Mouse (Mus musculus) adrenal gland, postnatal 36 days (tissue): Measurements from ENCODE around the gene Usp6nl. TPM values are rescaled to one million over a fixed set of nuclear protein-coding genes. Genes with fewer than 3 reads are reported as not detected.

Experiments
- DNase-seq, 2 experiments: peaks; one replicate each; pipeline ENCODE4 v3.0.0; 2021; ENCODE audit warnings: mixed read lengths in 1 of 2
- total RNA-seq, 2 experiments: library from RNA; stranded (reverse); gene quantifications; 2 replicates each; pipeline ENCODE4 v1.2.3; 2021

Usp6nl gene
- total RNA-seq, 2 experiments from 2014 or later: 31.6 to 33.6 TPM

DNA sequence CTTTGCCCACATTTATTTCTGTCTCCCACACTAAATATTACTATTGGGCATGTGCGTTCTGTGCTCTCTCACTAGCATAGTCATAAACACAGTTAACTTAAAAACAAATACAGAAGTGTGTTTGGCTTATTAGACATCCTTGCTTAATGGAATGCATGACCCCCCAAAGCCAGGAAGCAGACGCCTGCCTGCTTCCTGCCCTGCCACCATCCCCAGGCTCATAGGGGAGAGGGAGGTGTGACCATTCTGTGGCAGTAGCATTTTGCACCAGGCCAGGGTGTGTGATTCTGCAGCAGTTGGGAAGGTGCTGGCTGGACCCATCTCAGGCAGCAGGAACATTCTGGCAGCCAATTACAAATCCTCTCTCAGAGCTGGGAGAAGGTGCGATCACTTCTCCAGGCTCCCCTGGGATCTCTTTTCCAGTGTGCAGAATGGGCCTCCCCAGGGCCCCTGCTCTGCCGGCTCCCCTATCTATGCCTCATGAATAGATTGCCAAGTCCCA lies 148.7 kb downstream of the Usp6nl start:
- no peak for DNase-seq

DNA sequence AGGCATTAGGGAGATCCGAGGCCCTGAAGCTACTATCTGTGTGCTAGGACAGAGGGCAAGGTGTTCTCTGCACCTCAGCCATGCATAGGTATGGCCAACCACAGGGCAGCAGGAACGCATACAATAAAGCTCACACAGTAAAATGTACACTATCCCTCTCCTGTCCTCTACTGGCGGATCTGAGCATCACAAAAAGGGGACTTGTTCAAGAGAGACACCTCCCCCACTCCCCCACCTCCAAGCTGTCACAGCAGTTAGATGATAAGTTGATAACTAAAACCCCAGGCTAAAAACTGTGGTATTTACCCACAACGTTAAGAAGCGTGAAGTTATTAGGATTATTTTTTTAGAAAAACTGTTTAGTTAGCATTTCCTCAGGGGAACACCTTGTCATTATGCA lies 151.4 kb downstream of the Usp6nl start:
- no peak for DNase-seq

DNA sequence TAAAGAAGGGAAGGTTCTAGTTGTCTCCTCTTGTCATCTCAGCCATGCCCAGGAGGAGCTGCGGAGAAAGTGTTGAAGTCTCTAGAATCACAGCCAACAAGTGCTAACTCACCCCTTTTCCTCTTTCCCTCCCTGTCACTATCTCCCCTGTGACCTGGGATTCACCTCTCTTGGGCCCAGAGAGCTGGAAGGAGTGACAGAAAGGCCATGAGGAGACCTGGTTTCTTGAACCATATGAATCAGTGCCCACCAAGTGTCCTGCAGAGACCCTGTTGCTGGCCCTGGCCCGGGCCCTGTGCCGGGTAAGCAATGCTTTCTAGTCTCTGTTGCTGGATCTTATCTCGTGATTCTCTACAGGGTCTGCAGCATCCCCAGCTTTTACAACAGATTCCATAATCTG lies 155.4 kb downstream of the Usp6nl start:
- no peak for DNase-seq

DNA sequence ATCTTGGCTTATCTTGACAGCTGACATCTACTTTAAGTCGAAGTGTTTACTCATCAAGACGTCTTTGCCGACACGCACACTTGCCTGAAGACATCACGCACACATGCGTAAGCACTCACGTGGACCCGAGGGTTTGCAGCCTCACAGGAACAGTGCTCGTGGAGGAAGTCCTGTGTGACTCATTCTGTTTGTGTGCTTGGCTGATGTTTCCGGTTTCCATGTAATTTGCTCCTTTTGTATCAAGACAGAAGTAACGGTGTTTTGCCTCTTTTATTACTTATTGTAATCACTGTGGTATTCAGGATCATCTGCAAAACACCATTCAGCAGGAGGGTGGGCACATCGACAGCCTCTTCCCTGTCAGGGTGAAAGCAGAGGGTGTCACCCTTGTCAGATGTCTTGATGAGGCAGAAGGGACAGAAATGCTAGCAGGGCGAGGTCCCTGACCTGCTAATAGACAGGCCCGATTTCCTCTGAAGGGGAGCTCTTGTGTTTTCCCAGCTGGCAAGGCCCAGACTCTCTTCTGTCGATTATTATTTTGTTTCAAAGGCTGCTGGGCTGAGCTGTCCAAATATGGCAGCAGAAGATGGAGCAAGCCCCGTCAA lies 156.0 kb downstream of the Usp6nl start:
- peak; percentile 43 to 49 for DNase-seq

DNA sequence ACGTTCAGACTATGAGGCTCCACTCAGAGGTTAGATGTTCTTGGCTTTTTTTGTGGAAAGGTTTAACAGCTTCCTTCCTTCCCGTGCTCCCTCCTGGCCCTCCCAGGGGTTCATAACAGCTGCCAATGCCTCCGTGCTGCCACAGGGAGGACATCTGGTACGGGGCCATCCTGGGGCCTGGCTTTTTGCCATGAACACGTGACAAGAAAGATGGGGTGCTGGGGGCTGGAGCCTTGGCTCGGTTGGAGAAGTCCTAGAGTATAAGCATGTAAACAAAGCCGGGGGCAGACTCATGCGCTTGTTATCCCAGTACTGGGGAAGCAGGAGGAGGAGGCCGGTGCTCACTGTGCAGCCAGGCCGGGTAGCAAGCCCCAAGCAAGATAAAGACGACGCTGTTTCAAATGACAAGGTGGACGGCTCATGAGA lies 156.5 kb downstream of the Usp6nl start:
- peak; percentile 68 to 78 for DNase-seq

DNA sequence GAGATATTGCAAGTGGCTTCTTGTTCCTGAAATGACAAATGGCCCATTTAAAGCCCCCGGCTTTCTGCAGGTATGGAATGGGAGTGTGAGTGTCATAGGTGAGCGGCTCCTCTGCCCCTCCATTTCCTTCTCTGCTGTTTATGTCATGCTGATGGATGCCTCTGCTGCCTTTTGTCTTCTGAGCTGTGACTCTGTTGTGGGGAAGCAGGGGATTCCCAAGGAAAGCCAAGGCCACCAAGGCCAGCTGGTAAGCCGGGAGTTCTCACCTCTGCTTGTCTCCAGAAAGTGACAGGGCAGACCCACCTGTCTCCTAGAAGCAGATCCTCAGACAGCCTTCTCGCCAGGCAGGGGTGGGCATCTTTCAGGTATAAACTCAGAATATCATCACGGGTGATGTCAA lies 157.2 kb downstream of the Usp6nl start:
- peak in 1 of 2 experiments; percentile 35 for DNase-seq

DNA sequence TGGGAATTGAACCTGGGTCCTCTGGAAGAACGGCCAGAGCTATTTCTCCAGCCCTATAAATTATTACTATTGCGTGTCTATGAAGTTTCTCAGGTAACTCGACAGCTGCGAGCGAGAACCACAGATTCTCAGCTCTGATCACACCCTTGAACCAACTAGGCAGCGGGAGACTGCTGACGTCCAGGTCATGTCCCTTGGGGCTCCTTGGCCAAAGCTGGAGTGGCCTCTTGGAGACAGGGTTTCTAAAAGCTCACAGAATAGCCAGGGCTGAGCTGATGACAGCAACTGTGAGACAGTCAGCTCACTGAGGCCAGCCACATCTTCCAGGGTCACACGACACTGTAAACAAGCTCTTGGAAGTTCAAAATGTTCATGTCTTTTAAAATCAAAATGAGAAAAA lies 159.5 kb downstream of the Usp6nl start:
- DNase-seq: no peak

DNA sequence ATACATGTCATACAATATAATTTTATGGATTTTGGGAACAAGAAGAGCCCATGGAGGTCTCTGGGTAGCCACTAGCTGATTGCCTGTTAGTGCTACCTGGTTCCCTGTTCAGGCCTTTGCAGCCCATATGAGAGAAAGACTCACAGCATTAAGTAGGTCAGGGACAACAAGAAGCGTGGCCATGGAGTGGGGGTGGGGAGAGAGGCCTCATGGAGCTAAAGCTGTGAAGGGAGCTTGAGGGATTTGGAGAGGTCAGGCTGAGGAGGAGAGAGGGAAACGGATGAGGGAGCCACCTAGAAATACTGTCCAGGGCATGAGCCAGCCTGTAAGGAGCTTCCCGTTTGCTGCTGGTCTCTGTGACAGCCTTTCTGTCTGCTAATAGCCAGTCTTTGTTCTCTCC lies 159.9 kb downstream of the Usp6nl start:
- peak; percentile 35 to 55 for DNase-seq

DNA sequence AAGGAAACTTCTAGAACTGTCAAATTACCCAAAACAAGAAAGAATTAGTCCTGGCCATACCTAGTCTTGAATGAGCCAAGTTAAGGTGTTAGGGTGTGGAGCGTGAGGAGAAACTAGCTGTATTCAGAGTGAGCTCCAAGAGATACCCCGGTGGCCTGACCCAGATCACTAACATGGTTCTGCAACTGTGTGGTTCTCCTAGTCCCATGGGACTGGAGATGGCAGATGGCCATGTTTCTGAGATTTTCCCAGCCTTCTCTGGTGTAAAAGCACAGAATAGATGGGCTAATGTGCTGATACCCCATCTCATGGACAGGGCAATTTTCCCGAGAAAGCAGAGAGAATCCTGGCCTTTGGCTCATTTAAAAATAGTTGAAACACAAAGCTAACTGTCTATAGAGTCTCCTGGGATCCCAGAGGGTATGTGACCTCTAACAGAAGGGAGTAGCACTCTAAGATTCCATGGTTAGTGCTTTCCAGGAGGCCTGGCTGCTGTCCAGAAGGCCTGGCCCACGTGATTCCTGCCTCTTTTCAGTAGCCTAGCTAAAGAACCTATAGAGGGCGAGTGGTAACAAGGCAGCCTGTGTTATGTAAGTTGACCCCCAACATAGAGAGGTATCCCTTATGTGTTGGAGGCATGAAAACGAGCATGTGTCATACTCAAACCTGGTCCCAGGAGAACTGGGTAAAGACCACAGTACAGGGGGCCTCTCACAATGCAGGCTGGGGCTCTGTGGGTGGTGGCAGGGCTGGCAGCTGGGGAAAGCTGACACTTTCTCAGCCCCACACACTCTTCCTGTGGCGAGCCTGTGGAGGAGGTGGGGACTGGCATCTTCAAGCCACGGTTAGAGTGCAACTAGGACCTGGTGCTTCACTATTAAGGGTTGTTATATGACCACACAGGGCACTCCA lies 160.9 kb downstream of the Usp6nl start:
- DNase-seq: peak; percentile 43 to 67

DNA sequence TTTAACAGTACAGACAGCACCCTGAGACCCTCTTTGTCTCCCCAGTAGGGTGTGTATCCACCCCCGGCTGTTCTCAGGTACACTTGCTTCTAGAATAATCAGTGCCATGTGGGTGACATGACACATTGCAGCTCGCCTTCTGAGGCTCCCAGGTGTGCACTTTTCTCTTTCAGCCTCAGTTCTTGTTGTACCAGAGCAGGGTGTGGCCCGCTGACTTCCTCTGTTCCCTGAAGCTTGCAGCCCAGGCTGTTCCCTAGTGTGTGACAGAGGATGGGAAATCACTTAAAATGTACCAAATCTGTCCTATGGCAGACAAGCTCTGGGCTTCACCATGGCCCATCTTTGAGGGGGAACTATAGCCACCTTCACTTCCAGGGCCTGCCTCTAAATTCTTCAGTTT lies 161.7 kb downstream of the Usp6nl start:
- no peak for DNase-seq

DNA sequence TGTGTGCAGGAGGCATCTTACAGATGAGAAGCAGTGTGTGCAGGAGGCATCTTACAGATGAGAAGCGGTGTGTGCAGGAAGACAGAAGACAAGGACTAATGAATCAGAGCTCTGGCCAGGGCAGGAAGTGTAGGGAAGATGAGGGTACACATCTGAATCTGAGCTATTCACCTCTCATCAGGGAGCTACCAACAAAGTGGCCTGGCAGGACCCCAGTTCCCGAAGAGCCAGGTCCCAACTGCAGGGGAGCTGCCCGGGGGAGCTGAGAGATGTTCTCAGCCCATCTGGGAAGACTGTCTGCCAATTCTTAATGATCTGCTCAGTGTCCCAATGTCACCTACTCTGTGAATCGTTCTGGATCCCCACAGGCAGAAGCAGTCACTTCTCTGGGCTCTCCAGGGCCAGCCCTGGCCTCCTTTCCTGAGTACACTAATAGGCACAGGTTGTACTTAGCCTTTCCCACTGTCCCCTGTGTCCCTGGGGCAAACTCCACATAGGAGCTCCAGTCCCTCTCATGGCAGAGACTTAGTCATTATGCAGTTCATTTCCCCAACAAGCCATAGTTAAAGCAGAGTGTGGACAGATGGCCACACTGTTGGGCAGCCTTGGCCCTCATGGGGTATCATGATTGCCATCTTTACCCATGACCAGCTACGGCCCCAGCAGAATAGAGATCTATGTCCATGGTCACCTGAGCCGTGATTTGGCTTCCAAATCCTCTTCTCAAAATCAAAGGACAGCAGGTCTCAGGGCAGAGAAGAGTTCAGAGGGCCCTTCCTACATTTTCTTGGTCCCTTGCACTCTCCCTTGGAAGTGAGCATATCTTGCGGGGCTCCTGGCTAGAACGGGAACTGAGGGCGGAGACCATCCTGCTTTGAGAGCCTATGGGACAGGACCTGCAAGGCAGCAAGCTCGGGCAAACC lies 165.4 kb downstream of the Usp6nl start:
- DNase-seq: no peak

DNA sequence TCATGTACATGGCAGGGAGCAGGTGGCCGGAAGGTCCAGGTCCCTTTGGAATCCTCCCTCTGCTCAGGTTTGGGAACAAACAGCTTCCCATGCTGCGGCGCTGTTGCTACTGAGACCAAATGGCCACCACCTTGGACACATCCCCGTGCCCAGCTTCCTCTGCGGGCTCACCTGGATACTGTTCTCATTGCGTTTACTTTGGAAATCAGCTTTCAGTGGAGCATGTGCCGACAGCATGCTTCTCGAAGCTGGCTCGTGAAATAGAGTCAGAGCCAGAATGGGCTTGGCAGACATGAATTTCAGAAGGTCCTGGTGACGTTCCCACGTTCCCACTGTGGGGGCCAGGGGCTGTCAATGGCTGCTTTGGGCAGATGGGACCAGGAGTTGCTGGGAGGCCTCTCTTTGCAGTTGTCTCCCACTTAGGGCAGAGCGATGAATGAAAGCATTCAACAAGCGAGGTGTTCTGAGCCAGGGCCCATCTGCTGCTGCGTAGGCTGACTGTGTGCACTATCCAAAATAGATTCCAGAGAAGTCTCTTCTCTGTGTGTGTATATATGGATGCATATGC lies 166.1 kb downstream of the Usp6nl start:
- DNase-seq: no peak

DNA sequence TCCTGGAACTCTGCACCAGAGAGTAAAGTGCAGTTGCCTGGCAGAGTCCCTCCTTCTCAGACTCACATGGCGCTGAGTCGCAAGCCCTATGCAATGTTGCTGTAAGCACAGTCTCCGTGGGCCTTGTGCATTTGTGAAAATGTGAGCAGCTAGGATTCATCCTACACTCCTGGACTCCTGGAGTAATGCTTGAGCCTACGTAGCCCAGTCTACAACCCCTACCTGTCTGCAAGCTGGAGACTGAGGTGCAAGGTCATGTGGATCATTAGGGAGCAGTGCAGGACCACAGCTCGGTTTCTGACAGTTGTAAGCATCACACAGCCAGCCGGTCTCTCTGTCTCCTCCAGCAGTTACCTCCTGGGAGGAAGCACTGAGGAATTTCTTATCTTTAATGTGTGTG lies 167.6 kb downstream of the Usp6nl start:
- no peak for DNase-seq

DNA sequence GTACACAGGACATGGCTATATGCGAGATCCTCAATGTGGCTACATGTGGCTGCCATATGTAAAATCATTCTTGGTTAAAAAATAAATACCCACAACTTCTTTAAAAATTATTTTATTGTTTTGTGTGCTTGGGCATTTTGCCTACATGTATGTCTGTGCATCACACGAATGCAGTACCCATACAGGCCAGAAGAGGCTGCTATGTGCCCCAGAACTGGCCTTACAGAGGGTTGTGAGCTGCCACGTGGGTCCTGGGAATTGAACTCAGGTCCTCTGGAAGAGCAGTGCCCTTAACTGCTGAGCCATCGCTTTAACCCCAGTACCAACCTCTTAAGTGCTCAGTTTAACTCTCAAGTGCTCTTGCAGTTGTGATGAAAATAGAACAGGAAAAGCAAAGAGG lies 168.4 kb downstream of the Usp6nl start:
- DNase-seq: no peak

DNA sequence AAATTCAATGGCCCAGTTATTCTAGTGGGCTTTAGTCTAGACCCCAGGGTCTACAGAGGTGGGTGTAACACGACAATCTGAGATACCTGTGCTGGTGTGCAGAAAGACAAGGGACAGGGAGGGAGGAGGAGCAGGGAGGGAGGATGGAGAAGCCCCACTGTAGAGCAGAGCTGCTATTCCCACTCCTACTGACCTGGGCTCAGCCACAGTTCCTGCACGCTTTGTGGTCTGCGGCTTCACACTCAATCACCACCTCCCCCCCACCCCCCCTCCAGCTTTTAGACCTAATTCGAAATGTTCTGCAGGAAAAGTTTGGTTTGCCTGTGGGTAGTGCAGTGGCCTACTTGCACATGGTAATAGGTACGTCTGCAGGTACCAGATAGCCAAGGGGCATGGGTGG lies 171.4 kb downstream of the Usp6nl start:
- DNase-seq: no peak

Other genes starting within 250 kb of the Usp6nl start
- 10 to 100 TPM; 12.1 to 14.5 TPM for gene Proser2, start 192.5 kb upstream of the Usp6nl start, total RNA-seq
- 10 to 100 TPM; 29.2 to 61.5 TPM for gene Echdc3, start 109.6 kb upstream of the Usp6nl start, total RNA-seq